Mouse (Mus musculus): ENCODE measurements around the gene Abca3. TPM values are rescaled to one million over a fixed set of nuclear protein-coding genes. Genes with fewer than 3 reads are reported as not detected.

Abca3 gene
- polyA plus RNA-seq, 1 experiment from 2014 or later, result 17.7 TPM

DNA sequence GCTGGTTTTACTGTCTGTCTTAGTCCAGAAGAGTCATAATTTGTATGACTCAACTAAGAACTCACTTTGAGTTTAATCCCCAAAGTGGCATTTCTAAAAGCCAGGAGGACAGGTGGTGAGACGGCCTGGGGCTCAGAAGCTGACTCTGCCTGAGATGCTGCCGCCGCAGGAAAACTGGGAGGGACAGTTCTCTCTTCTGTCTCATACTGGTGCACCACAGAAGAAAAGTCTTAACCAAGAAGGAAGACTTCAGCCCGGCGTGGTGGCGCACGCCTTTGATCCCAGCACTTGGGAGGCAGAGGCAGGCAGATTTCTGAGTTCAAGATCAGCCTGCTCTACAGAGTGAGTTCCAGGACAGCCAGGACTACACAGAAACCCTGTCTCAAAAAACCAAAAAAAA is 74.2 kb downstream of the Abca3 start:
- 92% methylated on average over 7 of the region's 7 CpGs for WGBS
- Histone ChIP-seq H3K9ac (no peak overlapping the region), H3K27me3 (no peaks in the 10 kb centered on the region), H3K4me3 (replicated peaks) (no peak overlapping the region), H3K36me3 (replicated peaks) (peaks cover 42% of the 10 kb centered on the region), H3K4me1 (peaks cover 12% of the 10 kb centered on the region), H3K27ac (peak overlapping the region; percentile 95; the same call in 1 of the 2 replicates), H3K9me3 (no peaks in the 10 kb centered on the region), H3K4me2 (no peak overlapping the region)
- no peak for ATAC-seq (ENCODE audit: low FRiP score)

- Histone ChIP-seq H3K36me3 (replicated peaks) (peaks cover 35% of the 10 kb centered on the region), H3K27ac (peak within 1 kb of the TSS; percentile 95), H3K4me1 (peaks cover 12% of the 10 kb centered on the region), H3K4me2 (peak within 1 kb of the TSS; percentile 71), H3K27me3 (no peaks in the 10 kb centered on the region), H3K4me3 (replicated peaks) (peak within 1 kb of the TSS; percentile 71), H3K9me3 (no peaks in the 10 kb centered on the region), H3K9ac (peak within 1 kb of the TSS; percentile 90)
- peak; percentile 97 for ATAC-seq (ENCODE audit: low FRiP score)
- under 1% methylated on average over 48 of the region's 48 CpGs for WGBS
Observed at GRCm38 (mm10) chr17:24426471-24427169, 74.9 kb downstream of the Abca3 start, which contains the start of gene Eci1. Gene Eci1 (plus strand): TSS chr17:24426641.

DNA sequence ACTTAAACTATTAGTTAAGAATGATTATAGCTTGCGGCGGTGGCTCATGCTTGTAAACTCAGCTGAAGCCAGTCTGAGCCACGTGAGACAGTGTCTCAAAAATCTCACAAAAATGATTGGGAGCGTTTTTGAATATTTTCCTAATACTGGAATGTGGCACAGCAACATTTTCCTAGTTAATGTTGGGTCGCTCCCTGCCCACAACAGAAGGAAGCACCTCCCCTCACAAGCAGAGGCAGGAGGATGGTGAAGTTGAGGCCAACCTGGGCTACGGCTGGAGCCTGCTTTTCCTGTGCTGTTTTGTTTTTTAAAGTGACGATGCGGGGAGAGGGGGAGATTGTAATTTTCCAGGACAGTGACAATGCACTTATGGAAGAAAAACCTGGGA is 75.4 kb downstream of the Abca3 start:
- no peaks in the 10 kb centered on the region for H3K27me3 ChIP-seq

DNA sequence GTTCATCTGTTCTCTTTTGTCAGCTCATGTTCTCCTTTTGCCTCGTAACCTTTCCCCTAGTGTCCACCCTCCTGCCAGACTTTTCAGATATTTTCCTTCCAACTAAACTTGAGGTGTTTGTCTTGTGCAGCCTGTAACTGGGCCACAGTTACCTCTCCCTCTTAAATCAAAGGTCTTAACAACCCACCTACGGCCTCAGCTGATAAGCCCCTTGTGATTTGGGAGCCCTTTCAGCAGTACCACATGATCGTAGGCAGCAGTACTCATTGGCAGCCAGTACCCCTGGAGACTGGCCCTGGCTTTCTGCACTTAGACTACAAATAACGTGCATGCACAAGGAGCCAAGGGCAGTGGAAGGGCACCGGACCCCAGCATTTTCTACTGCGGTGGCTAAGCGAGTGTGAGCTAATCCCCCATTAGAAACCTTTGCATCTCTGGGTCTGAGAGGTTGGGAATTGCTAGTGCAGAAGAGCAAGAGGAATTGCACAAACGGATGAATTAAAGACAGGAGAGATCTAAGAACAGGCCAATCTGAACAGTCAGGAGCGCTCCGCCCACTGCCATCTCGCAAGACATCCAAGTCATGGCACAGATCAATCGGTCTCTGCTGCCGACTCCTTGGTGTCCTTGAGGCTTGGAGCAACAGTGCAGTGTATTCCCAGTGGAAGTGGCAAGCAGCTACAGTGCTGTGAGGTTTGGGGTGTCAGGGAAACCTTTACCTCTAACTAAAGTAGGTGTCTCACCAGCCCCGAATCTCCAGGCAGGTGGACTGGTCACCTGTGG is 77.6 kb downstream of the Abca3 start:
- H3K36me3 ChIP-seq (replicated peaks), result peaks cover 12% of the 10 kb centered on the region
- H3K4me2 ChIP-seq, result no peak overlapping the region
- WGBS, result 91% methylated on average over 14 of the region's 14 CpGs

More for the DNA sequence above, 75.4 kb downstream of the Abca3 start:
- H3K36me3 ChIP-seq (replicated peaks), result peaks cover 30% of the 10 kb centered on the region
- H3K9me3 ChIP-seq, result no peaks in the 10 kb centered on the region
- peak overlapping the region; percentile 95 for H3K27ac ChIP-seq
- H3K4me2 ChIP-seq, result peak overlapping the region; percentile 71
- H3K4me1 ChIP-seq, result peaks cover 12% of the 10 kb centered on the region
- peak overlapping the region; percentile 90 for H3K9ac ChIP-seq
- H3K4me3 ChIP-seq (replicated peaks), result peak overlapping the region; percentile 71
- 9% methylated on average over 8 of the region's 8 CpGs for WGBS
- ATAC-seq (ENCODE audit: low FRiP score), result no peak

GRCm38 (mm10) chr17:24437016-24437415 is 85.3 kb downstream of the Abca3 start:
- no peaks in the 10 kb centered on the region for H3K4me1 ChIP-seq
- H3K27me3 ChIP-seq, result no peaks in the 10 kb centered on the region
- peaks cover 64% of the 10 kb centered on the region for H3K36me3 ChIP-seq (replicated peaks)
- no peak overlapping the region for H3K4me2 ChIP-seq
- H3K4me3 ChIP-seq (replicated peaks), result no peak overlapping the region
- no peak overlapping the region for H3K27ac ChIP-seq
- no peaks in the 10 kb centered on the region for H3K9me3 ChIP-seq
- ATAC-seq (ENCODE audit: low FRiP score), result peak; percentile 39; the same call in 1 of the 2 replicates
- no peak overlapping the region for H3K9ac ChIP-seq
- WGBS, result 72% methylated on average over 5 of the region's 5 CpGs

More for the DNA sequence above, 77.6 kb downstream of the Abca3 start:
- no peaks in the 10 kb centered on the region for H3K9me3 ChIP-seq
- no peaks in the 10 kb centered on the region for H3K27me3 ChIP-seq
- no peak overlapping the region for H3K9ac ChIP-seq
- no peak overlapping the region for H3K4me3 ChIP-seq (replicated peaks)
- peaks cover 12% of the 10 kb centered on the region for H3K4me1 ChIP-seq
- H3K27ac ChIP-seq, result no peak overlapping the region
- ATAC-seq (ENCODE audit: low FRiP score), result no peak

- H3K36me3 ChIP-seq (replicated peaks), result peaks cover 86% of the 10 kb centered on the region
- no peaks in the 10 kb centered on the region for H3K4me1 ChIP-seq
- H3K9ac ChIP-seq, result no peak overlapping the region
- no peaks in the 10 kb centered on the region for H3K27me3 ChIP-seq
- no peak for ATAC-seq (ENCODE audit: low FRiP score)
- no peak overlapping the region for H3K27ac ChIP-seq
- no peak overlapping the region for H3K4me2 ChIP-seq
- H3K9me3 ChIP-seq, result no peaks in the 10 kb centered on the region
- 90% methylated on average over 8 of the region's 8 CpGs for WGBS
- no peak overlapping the region for H3K4me3 ChIP-seq (replicated peaks)
Observed at GRCm38 (mm10) chr17:24440377-24440776, 88.6 kb downstream of the Abca3 start.

DNA sequence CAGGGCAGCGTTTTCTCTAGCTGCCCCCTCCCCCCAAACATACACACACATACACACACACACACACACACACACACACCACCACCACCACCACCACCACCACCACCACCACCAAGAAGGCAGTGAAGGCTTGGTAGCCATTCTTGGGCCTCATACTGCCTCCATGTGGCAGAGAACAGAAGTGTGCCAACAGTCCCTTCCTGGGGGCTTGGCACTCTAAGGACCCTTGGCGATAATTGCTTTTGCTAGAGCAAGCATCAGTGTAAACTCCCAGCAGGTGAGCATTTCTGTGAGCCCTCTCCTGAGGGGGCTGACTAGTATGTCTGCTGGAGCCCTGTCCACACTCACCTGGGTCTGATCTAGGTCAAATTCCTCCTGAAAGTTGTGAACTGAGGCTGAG is 89.4 kb downstream of the Abca3 start:
- 0 out of 2 replicates have a peak, but pooled peaks have one; percentile 25 for ATAC-seq (ENCODE audit: low FRiP score)
- Histone ChIP-seq H3K27ac (no peak overlapping the region), H3K4me3 (replicated peaks) (no peak overlapping the region), H3K9ac (no peak overlapping the region), H3K36me3 (replicated peaks) (peaks cover 87% of the 10 kb centered on the region), H3K4me1 (no peaks in the 10 kb centered on the region), H3K9me3 (no peaks in the 10 kb centered on the region), H3K27me3 (no peaks in the 10 kb centered on the region), H3K4me2 (no peak overlapping the region)
- WGBS, result 53% methylated on average over 2 of the region's 2 CpGs

GRCm38 (mm10) chr17:24442107-24442506 is 90.4 kb downstream of the Abca3 start:
- no peak overlapping the region for H3K4me2 ChIP-seq
- no peak overlapping the region for H3K9ac ChIP-seq
- no peak overlapping the region for H3K27ac ChIP-seq
- H3K4me1 ChIP-seq, result no peaks in the 10 kb centered on the region
- no peak overlapping the region for H3K4me3 ChIP-seq (replicated peaks)
- H3K36me3 ChIP-seq (replicated peaks), result peaks cover 95% of the 10 kb centered on the region
- ATAC-seq (ENCODE audit: low FRiP score), result no peak
- H3K27me3 ChIP-seq, result no peaks in the 10 kb centered on the region
- WGBS, result 92% methylated on average over 14 of the region's 14 CpGs
- H3K9me3 ChIP-seq, result no peaks in the 10 kb centered on the region

DNA sequence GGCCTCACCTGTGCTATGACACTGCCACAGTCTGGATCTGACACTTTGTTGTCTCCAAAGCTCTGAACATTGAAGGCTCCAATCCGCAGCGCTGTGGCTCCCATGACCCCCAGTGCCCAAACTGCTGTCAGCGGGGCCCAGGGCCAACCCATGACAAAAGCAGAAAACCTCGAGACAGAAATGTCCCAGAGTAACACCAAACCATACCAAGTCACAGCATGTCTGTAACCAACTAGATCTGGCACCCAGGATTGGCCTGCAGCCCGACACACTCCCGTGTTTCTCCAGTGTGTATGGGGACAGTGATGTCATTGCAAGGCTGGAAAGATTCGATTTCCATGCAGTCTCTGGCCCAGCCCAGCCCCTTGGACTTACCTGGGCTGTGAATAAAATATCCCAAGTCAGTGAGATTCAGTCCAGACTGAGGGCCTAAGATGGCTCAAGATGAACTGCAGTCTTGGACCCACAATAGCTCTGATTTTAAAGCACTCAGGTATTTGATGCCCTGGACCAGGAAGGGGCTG is 90.9 kb downstream of the Abca3 start, which contains the start of gene Dnase1l2:
Dnase1l2 (minus strand) TSS at position 474 of the 524 bp plus-strand sequence.
- 79% methylated on average over 7 of the region's 7 CpGs for WGBS
- H3K9ac ChIP-seq, result no peak within 1 kb of the TSS; the same call in 1 of the 2 replicates
- H3K27ac ChIP-seq, result no peak within 1 kb of the TSS
- no peaks in the 10 kb centered on the region for H3K4me1 ChIP-seq
- ATAC-seq (ENCODE audit: low FRiP score), result no peak
- H3K36me3 ChIP-seq (replicated peaks), result peaks cover 97% of the 10 kb centered on the region
- H3K27me3 ChIP-seq, result no peaks in the 10 kb centered on the region
- no peak within 1 kb of the TSS for H3K4me2 ChIP-seq
- no peaks in the 10 kb centered on the region for H3K9me3 ChIP-seq
- no peak within 1 kb of the TSS for H3K4me3 ChIP-seq (replicated peaks)

DNA sequence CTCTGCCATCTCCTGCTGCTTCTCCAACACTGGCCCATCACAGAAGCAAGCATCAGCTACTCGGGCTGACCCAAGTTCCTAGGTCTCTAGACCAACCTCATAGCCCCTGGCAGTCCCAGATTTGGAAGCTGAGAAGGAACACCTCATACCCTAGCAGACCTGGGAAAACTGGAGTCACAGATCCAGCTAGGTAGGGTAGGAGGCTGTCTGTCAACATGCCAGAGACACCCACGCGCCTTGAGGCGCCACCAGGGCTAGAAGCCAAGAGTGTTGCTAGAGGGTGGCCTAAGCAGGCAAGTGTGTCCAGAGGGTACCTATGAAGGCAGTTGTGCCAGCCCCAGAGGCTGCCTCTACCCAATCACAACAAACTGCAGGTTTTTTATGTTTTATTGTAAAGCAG is 91.7 kb downstream of the Abca3 start:
- Histone ChIP-seq H3K36me3 (replicated peaks) (peaks cover 99% of the 10 kb centered on the region), H3K4me1 (no peaks in the 10 kb centered on the region), H3K9me3 (no peaks in the 10 kb centered on the region), H3K27me3 (no peaks in the 10 kb centered on the region), H3K9ac (no peak overlapping the region; the same call in 1 of the 2 replicates), H3K27ac (no peak overlapping the region), H3K4me2 (no peak overlapping the region), H3K4me3 (replicated peaks) (no peak overlapping the region)
- no peak for ATAC-seq (ENCODE audit: low FRiP score)
- 88% methylated on average over 4 of the region's 4 CpGs for WGBS

DNA sequence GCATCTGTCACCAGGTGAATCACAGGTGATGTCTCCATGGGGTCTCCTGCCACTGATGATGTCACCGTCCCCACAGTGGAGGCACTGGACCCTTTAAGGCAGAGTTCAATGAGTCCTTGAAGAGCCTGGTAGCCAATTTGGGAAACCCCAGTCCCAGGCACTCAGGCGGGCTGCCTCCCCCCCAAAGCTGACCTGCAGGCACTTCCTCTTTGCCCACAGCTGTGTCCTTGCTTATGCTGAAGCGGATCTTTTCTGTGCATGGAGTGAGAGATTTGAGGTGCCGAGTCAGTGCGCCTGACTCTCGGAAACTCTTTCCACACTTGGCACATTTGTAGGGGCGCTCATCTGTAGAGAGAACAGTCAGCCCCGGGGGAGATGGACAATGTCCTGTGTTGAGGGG is 94.8 kb downstream of the Abca3 start:
- no peak overlapping the region for H3K9ac ChIP-seq
- peaks cover 99% of the 10 kb centered on the region for H3K36me3 ChIP-seq (replicated peaks)

DNA sequence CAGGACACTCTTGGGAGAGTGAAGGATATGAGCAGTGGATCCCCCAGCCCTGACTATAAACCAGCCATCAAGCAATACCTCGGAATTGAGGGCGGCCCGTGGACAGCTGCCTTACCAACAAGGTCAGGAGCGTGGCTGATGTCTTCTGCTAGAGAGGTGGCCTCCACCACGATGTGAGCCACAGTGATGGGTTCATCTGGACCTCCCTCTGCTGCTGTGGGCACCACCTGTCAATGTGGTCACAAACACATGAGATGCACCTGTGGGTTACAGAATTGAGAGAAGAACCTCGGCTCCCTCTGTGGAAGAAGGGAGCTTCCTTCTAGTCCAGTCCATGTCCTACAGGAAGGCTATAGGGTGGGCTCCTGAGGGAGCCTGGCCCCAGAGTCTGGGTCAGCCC is 97.8 kb downstream of the Abca3 start:
- no peak overlapping the region for H3K27ac ChIP-seq
- WGBS, result 94% methylated on average over 6 of the region's 6 CpGs
- H3K9ac ChIP-seq, result no peak overlapping the region
- no peaks in the 10 kb centered on the region for H3K27me3 ChIP-seq
- peaks cover 73% of the 10 kb centered on the region for H3K36me3 ChIP-seq (replicated peaks)
- no peaks in the 10 kb centered on the region for H3K9me3 ChIP-seq
- H3K4me1 ChIP-seq, result peaks cover 14% of the 10 kb centered on the region
- no peak overlapping the region for H3K4me3 ChIP-seq (replicated peaks)
- ATAC-seq (ENCODE audit: low FRiP score), result no peak
- no peak overlapping the region for H3K4me2 ChIP-seq

More for the DNA sequence above, 94.8 kb downstream of the Abca3 start:
- no peaks in the 10 kb centered on the region for H3K27me3 ChIP-seq
- WGBS, result 90% methylated on average over 8 of the region's 8 CpGs
- ATAC-seq (ENCODE audit: low FRiP score), result no peak
- H3K27ac ChIP-seq, result no peak overlapping the region
- H3K9me3 ChIP-seq, result no peaks in the 10 kb centered on the region
- H3K4me2 ChIP-seq, result no peak overlapping the region
- H3K4me1 ChIP-seq, result no peaks in the 10 kb centered on the region
- H3K4me3 ChIP-seq (replicated peaks), result no peak overlapping the region
